Mouse (Mus musculus) urinary bladder, postnatal 25 days (tissue): ENCODE data around the gene Idh2.
A peak's percentile ranks its signal among the peaks of the same experiment; 100 is the strongest.

Experiments
- DNase-seq: peaks from one replicate; pipeline ENCODE4 v3.0.0; 2022; ENCODE audit warnings: low spot score

Idh2 gene

GRCm38 (mm10) chr7:80085970-80086715, 29.0 kb downstream of the Idh2 start:
- no peak for DNase-seq

- peak; percentile 61 for DNase-seq
Measured at GRCm38 (mm10) chr7:80084484-80084931, 30.7 kb downstream of the Idh2 start.

- DNase-seq, result no peak
Measured at GRCm38 (mm10) chr7:80081586-80082554, 33.3 kb downstream of the Idh2 start.

- DNase-seq, result peak; percentile 46
Measured at GRCm38 (mm10) chr7:80078792-80079301, 36.3 kb downstream of the Idh2 start.

- DNase-seq, result no peak
Measured at GRCm38 (mm10) chr7:80077801-80078200, 37.4 kb downstream of the Idh2 start.

- DNase-seq, result no peak
Measured at GRCm38 (mm10) chr7:80076961-80077716, 38.1 kb downstream of the Idh2 start.

- DNase-seq, result no peak
Measured at GRCm38 (mm10) chr7:80075946-80076583, 39.1 kb downstream of the Idh2 start.

GRCm38 (mm10) chr7:80074921-80075441, 40.2 kb downstream of the Idh2 start:
- no peak for DNase-seq

- DNase-seq, result no peak
Measured at GRCm38 (mm10) chr7:80073506-80073905, 41.7 kb downstream of the Idh2 start.

- no peak for DNase-seq
Measured at GRCm38 (mm10) chr7:80072297-80072696, 42.9 kb downstream of the Idh2 start.

GRCm38 (mm10) chr7:80071209-80071608, 44.0 kb downstream of the Idh2 start:
- no peak for DNase-seq

GRCm38 (mm10) chr7:80069615-80070327, 45.4 kb downstream of the Idh2 start:
- DNase-seq, result no peak

- DNase-seq, result no peak
Measured at GRCm38 (mm10) chr7:80068341-80068740, 46.9 kb downstream of the Idh2 start.

GRCm38 (mm10) chr7:80066675-80067455, 48.3 kb downstream of the Idh2 start:
- DNase-seq, result no peak

- no peak for DNase-seq
Measured at GRCm38 (mm10) chr7:80065250-80065649, 49.9 kb downstream of the Idh2 start.

GRCm38 (mm10) chr7:80063902-80064736, 51.1 kb downstream of the Idh2 start:
- DNase-seq, result no peak

GRCm38 (mm10) chr7:80063244-80063643, 51.9 kb downstream of the Idh2 start:
- DNase-seq, result no peak

GRCm38 (mm10) chr7:80062083-80062826, 52.9 kb downstream of the Idh2 start:
- DNase-seq, result no peak
